Mouse (Mus musculus): ENCODE data around the gene Zfp747.

Zfp747 gene

DNA sequence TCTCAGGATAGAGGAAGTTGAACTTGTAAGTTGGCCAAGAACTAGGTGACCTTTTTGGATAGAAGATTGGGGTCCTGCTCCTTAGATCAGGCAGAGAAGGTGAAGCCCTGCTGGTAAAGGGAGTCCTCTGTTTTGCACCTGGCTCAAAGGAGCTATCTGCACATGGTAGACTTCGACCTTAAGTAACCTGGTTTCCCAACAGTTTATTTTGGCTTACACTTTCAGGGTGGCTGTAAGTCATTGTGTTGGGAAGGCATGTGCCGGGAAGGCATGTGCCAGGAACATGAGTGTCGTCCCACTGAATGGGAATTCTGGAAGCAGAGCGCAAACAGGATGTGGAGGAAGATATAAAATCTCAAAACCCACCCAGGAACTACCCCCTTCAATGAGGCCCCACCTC lies 40.2 kb downstream of the Zfp747 start:
- in situ Hi-C loops (cut with MboI, MseI): no loop called here

DNA sequence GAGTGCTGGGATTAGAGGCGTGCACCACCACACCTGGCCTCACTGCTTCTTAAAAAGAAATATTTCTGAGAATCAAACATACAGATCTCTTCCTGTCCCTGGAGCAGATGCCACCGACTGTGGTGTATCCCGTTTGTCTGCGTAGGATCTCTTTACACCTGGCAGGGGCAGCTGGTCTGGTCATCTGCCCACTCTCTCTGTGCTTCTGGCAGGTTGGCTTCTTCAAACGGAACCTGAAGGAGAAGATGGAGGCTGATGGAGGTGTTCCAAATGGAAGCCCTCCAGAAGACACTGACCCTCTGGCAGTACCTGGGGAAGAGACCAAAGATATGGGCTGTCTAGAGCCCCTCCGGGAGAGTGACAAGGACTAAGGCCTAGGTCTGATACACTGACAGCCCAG lies 42.6 kb downstream of the Zfp747 start:
- in situ Hi-C loops (cut with MboI, MseI): no loop called here

GRCm38 (mm10) chr7:127326685-127327084 lies 49.2 kb downstream of the Zfp747 start:
- in situ Hi-C loops (cut with MboI, MseI): no loop called here

- in situ Hi-C loops (cut with MboI, MseI): no loop called here
These were observed 50.3 kb downstream of the Zfp747 start for GRCm38 (mm10) chr7:127325550-127325949.

- in situ Hi-C loops (cut with MboI, MseI): loop anchor here (25.0 kb wide), 1 partner anchor 212 kb away; no protein-coding TSS in a partner anchor
These were observed 50.9 kb downstream of the Zfp747 start for GRCm38 (mm10) chr7:127324944-127325343.

All from T-helper 2 cell (primary cell).